8 mouse cellular contexts compared by ENCODE assay signal in the genomic region with DNA sequence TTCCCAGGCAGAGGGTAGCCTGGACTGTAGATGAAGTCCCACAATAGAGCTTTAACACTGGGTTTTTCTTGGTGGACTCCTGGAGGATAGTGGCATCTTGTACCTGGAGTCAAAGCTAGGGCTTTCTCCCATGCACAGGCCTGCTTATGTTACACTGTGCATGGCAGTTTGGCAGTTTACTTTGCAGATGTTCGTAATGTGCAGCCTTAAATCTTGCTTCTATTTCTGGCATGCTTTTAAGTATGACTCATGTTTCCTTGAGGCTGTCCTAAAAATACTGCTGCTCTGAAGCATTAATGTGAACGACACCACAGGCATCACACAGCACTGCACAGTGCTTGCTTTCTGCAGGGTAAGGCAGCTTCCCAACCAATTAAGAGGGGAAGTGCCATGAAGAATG. TPM values are rescaled to one million over a fixed set of nuclear protein-coding genes. Genes with fewer than 3 reads are reported as not detected.
A peak's percentile ranks its signal among the peaks of the same experiment; 100 is the strongest.
DNase-seq lines count a peak whose midpoint lies in the region; ATAC-seq and TF ChIP-seq lines count a peak whose summit lies in the region.

No protein-coding gene starts in this region.

- H3K4me2 ChIP-seq in hindbrain, postnatal 0 days (ENCODE audit: low read depth, low read length) = no peak overlapping the region
- no peak overlapping the region for H3K4me2 ChIP-seq in hindbrain, embryonic 11.5 days (replicated peaks; ENCODE audit: low read depth, low read length)
- H3K4me2 ChIP-seq in forebrain, embryonic 16.5 days (ENCODE audit: low read length) = no peak overlapping the region
- no peak overlapping the region for H3K4me2 ChIP-seq in kidney, embryonic 15.5 days
- H3K4me2 ChIP-seq in myocyte (ENCODE audit: low read depth) = peak overlapping the region; percentile 40
- H3K4me2 ChIP-seq in midbrain, embryonic 15.5 days = no peak overlapping the region

- H3K27me3 ChIP-seq in hindbrain, postnatal 0 days (ENCODE audit: insufficient read depth, low read length) = no peaks in the 10 kb centered on the region
- H3K27me3 ChIP-seq in hindbrain, embryonic 11.5 days (ENCODE audit: control insufficient read depth, insufficient read depth, low read length) = no peaks in the 10 kb centered on the region
- no peaks in the 10 kb centered on the region for H3K27me3 ChIP-seq in forebrain, embryonic 16.5 days (replicated peaks; ENCODE audit: control insufficient read depth, insufficient read depth, low read length)
- H3K27me3 ChIP-seq in kidney, embryonic 15.5 days = no peaks in the 10 kb centered on the region
- H3K27me3 ChIP-seq in myocyte (ENCODE audit: control insufficient read depth, insufficient read depth, insufficient read length) = no peaks in the 10 kb centered on the region
- H3K27me3 ChIP-seq in midbrain, embryonic 15.5 days (replicated peaks) = no peaks in the 10 kb centered on the region

- 0 out of 2 replicates have a peak overlapping the region, but pooled peaks have one; percentile 15 for H3K27ac ChIP-seq in hindbrain, postnatal 0 days
- H3K27ac ChIP-seq in hindbrain, embryonic 11.5 days (ENCODE audit: low read depth, low read length) = no peak overlapping the region
- no peak overlapping the region for H3K27ac ChIP-seq in forebrain, embryonic 16.5 days (ENCODE audit: low read length)
- peak overlapping the region; percentile 77 for H3K27ac ChIP-seq in kidney, embryonic 15.5 days
- H3K27ac ChIP-seq in midbrain, embryonic 15.5 days = no peak overlapping the region

- H3ac ChIP-seq in myocyte (ENCODE audit: control insufficient read depth, insufficient read length) = no peak overlapping the region

- no peak for TF ChIP-seq CTCF in hindbrain, postnatal 0 days (IDR thresholded peaks at IDR 0.05; ENCODE audit: low read depth)

- no peak overlapping the region for H3K9ac ChIP-seq in hindbrain, postnatal 0 days (replicated peaks; ENCODE audit: low read length)
- H3K9ac ChIP-seq in hindbrain, embryonic 11.5 days (ENCODE audit: low read depth, low read length) = no peak overlapping the region
- no peak overlapping the region for H3K9ac ChIP-seq in forebrain, embryonic 16.5 days (replicated peaks; ENCODE audit: low read depth, low read length)
- H3K9ac ChIP-seq in kidney, embryonic 15.5 days = no peak overlapping the region
- H3K9ac ChIP-seq in midbrain, embryonic 15.5 days = no peak overlapping the region

- peak; percentile 26 for DNase-seq in hindbrain, postnatal 0 days (ENCODE audit: low spot score)
- no peak for DNase-seq in hindbrain, embryonic 11.5 days (ENCODE audit: low spot score)
- no peak for DNase-seq in cerebellum, postnatal 25 days

- no peaks in the 10 kb centered on the region; the same call in 1 of the 2 replicates for H3K4me1 ChIP-seq in hindbrain, postnatal 0 days (ENCODE audit: insufficient read depth, low read length)
- H3K4me1 ChIP-seq in hindbrain, embryonic 11.5 days (replicated peaks; ENCODE audit: control insufficient read depth, insufficient read depth, low read length) = no peaks in the 10 kb centered on the region
- H3K4me1 ChIP-seq in forebrain, embryonic 16.5 days (replicated peaks; ENCODE audit: control insufficient read depth, insufficient read depth, low read length) = peaks cover 3% of the 10 kb centered on the region; the same call in 1 of the 2 replicates
- peaks cover 12% of the 10 kb centered on the region for H3K4me1 ChIP-seq in kidney, embryonic 15.5 days
- H3K4me1 ChIP-seq in midbrain, embryonic 15.5 days = 0 out of 2 replicates have a peak, but pooled peaks cover 3% of the 10 kb centered on the region

- no peak for TF ChIP-seq POLR2A in myocyte (IDR thresholded peaks at IDR 0.05; ENCODE audit: insufficient read length, low read depth)

- no peaks in the 10 kb centered on the region for H3K36me3 ChIP-seq in hindbrain, postnatal 0 days (ENCODE audit: insufficient read depth, low read length)
- no peaks in the 10 kb centered on the region for H3K36me3 ChIP-seq in hindbrain, embryonic 11.5 days (ENCODE audit: control insufficient read depth, insufficient read depth, low read length)
- H3K36me3 ChIP-seq in forebrain, embryonic 16.5 days (ENCODE audit: control insufficient read depth, insufficient read depth) = no peaks in the 10 kb centered on the region
- H3K36me3 ChIP-seq in kidney, embryonic 15.5 days = no peaks in the 10 kb centered on the region
- H3K36me3 ChIP-seq in myocyte (ENCODE audit: control insufficient read depth, insufficient read depth) = no peaks in the 10 kb centered on the region
- H3K36me3 ChIP-seq in midbrain, embryonic 15.5 days (replicated peaks) = no peaks in the 10 kb centered on the region

- H3K79me2 ChIP-seq in myocyte (ENCODE audit: control insufficient read depth, insufficient read depth) = no peaks in the 10 kb centered on the region

- WGBS in hindbrain, postnatal 0 days = 42% methylated on average over 2 of the region's 2 CpGs
- 79% methylated on average over 2 of the region's 2 CpGs for WGBS in hindbrain, embryonic 11.5 days
- 56% methylated on average over 2 of the region's 2 CpGs for WGBS in forebrain, embryonic 16.5 days
- WGBS in kidney, embryonic 15.5 days = 5% methylated on average over 2 of the region's 2 CpGs
- 53% methylated on average over 2 of the region's 2 CpGs for WGBS in midbrain, embryonic 15.5 days

- ATAC-seq in hindbrain, postnatal 0 days = peak; percentile 70
- no peak for ATAC-seq in hindbrain, embryonic 11.5 days (ENCODE audit: low FRiP score)
- ATAC-seq in CD4-positive, CD25-positive, alpha-beta regulatory T cell, adult 4 months = peak; percentile 53
- peak; percentile 69 for ATAC-seq in forebrain, embryonic 16.5 days
- ATAC-seq in kidney, embryonic 15.5 days (replicated peaks; ENCODE audit: low FRiP score) = peak; percentile 78
- no peak for ATAC-seq in midbrain, embryonic 15.5 days (replicated peaks)

- no peaks in the 10 kb centered on the region for H3K9me3 ChIP-seq in hindbrain, postnatal 0 days (ENCODE audit: low read length)
- no peaks in the 10 kb centered on the region for H3K9me3 ChIP-seq in hindbrain, embryonic 11.5 days (ENCODE audit: control insufficient read depth, low read length)
- H3K9me3 ChIP-seq in forebrain, embryonic 16.5 days (ENCODE audit: control insufficient read depth, low read length) = no peaks in the 10 kb centered on the region
- no peaks in the 10 kb centered on the region for H3K9me3 ChIP-seq in kidney, embryonic 15.5 days (replicated peaks)
- no peaks in the 10 kb centered on the region for H3K9me3 ChIP-seq in midbrain, embryonic 15.5 days

- H3K4me3 ChIP-seq in hindbrain, postnatal 0 days (ENCODE audit: low read length) = no peak overlapping the region
- H3K4me3 ChIP-seq in hindbrain, embryonic 11.5 days (ENCODE audit: low read depth, low read length) = no peak overlapping the region
- H3K4me3 ChIP-seq in forebrain, embryonic 16.5 days (replicated peaks; ENCODE audit: low read length) = no peak overlapping the region
- no peak overlapping the region for H3K4me3 ChIP-seq in kidney, embryonic 15.5 days (replicated peaks)
- H3K4me3 ChIP-seq in myocyte = no peak overlapping the region
- no peak overlapping the region for H3K4me3 ChIP-seq in midbrain, embryonic 15.5 days

TF ChIP-seq in myocyte, 11 proteins besides CTCF, POLR2A, EP300 and RAD21:
- TF ChIP-seq TCF3 (IDR thresholded peaks at IDR 0.05; ENCODE audit: insufficient read length, low read depth) (no peak), E2F4 (IDR thresholded peaks at IDR 0.05; ENCODE audit: insufficient read depth) (no peak), SRF (IDR thresholded peaks at IDR 0.05; ENCODE audit: control insufficient read depth, insufficient read length, low read depth) (no peak), TCF12 (IDR thresholded peaks at IDR 0.05; ENCODE audit: insufficient read depth, poor library complexity, severe bottlenecking) (no peak), MYOD1 (IDR thresholded peaks at IDR 0.05; ENCODE audit: control insufficient read depth in 1 of 3, insufficient read length in 2 of 3, low read depth in 2 of 3) (no peak), MYOG (IDR thresholded peaks at IDR 0.05; ENCODE audit: control insufficient read depth in 1 of 3, insufficient read depth in 1 of 3, insufficient read length in 2 of 3, low read depth in 2 of 3) (no peak), MAX (IDR thresholded peaks at IDR 0.05; ENCODE audit: low read depth) (no peak), USF1 (IDR thresholded peaks at IDR 0.05; ENCODE audit: low read depth) (no peak), REST (IDR thresholded peaks at IDR 0.05; ENCODE audit: insufficient read depth, insufficient read length) (no peak), CEBPB (IDR thresholded peaks at IDR 0.05; ENCODE audit: insufficient read depth, poor library complexity, severe bottlenecking) (no peak), POLR2AphosphoS2 (IDR thresholded peaks at IDR 0.05; ENCODE audit: insufficient read length, low read depth) (no peak)

RNA-seq across cellular contexts. Expression of a gene that starts 51.9 kb away (rescaled TPM):
- total RNA-seq in hindbrain, postnatal 0 days (2014; rRNA removed) = 20.8 and 23.1 TPM in 2 replicates
- polyA plus RNA-seq in hindbrain, postnatal 0 days (2015; fragmentation: Nextera tagmentation; extraction: Ambion mirVana) = 9.6 TPM in 2 replicates
- polyA plus RNA-seq in hindbrain, embryonic 11.5 days (2014; fragmentation: Nextera tagmentation; extraction: Ambion mirVana) = 7.2 and 8.4 TPM in 2 replicates
- polyA plus RNA-seq in CD4-positive, CD25-positive, alpha-beta regulatory T cell, adult 4 months (2017; shearing (Covaris generic)) = 1 to 10 TPM; 6.0 to 6.2 TPM
- 5.4 and 6.3 TPM in 2 replicates for polyA plus RNA-seq in forebrain, embryonic 16.5 days (2015; fragmentation: Nextera tagmentation; extraction: Ambion mirVana)
- polyA plus RNA-seq in kidney, embryonic 15.5 days (2015; fragmentation: Nextera tagmentation; extraction: Ambion mirVana) = 13.3 and 14.6 TPM in 2 replicates
- 20.1 TPM for polyA plus RNA-seq in myocyte (2012; fragmentation: generic; extraction: Trizol)
- 6.7 TPM in 2 replicates for polyA plus RNA-seq in midbrain, embryonic 15.5 days (2015; fragmentation: Nextera tagmentation; extraction: Ambion mirVana)

Comparison
In these comparisons a context has a peak if more than half of its experiments do, and no peak if none do; other contexts are left out.
1. ATAC-seq: peak in hindbrain, postnatal 0 days (single experiment), CD4-positive, CD25-positive, alpha-beta regulatory T cell, adult 4 months (single experiment), forebrain, embryonic 16.5 days (single experiment) and kidney, embryonic 15.5 days (single experiment); none in hindbrain, embryonic 11.5 days (single experiment) and midbrain, embryonic 15.5 days (single experiment).
2. H3K27ac ChIP-seq: peak in hindbrain, postnatal 0 days (single experiment) and kidney, embryonic 15.5 days (single experiment); none in hindbrain, embryonic 11.5 days (single experiment), forebrain, embryonic 16.5 days (single experiment) and midbrain, embryonic 15.5 days (single experiment).